Mouse (Mus musculus) hindbrain, embryonic 16.5 days (tissue): ENCODE data around the gene Mybl2. TPM values are rescaled to one million over a fixed set of nuclear protein-coding genes. Genes with fewer than 3 reads are reported as not detected.

Experiments
- ATAC-seq: fragments of 200-750 bp; cut with Nextera tagmentation; 2 replicates; pipeline ENCODE4 v1.8.0; 2017; ENCODE audit warnings: moderate TSS enrichment, moderate library complexity
- H3K27ac ChIP-seq: fragments of 300-500 bp; sonication (generic); 2 replicates; pipeline ENCODE4 v1.5.1; 2014; ENCODE audit warnings: low read depth, mild to moderate bottlenecking, control low read depth, low read length, moderate library complexity
- H3K27me3 ChIP-seq: fragments of 300-500 bp; sonication (generic); replicated peaks from 2 replicates; pipeline ENCODE4 v1.6.1; 2014; ENCODE audit warnings: low read length; ENCODE audit not compliant: control insufficient read depth, insufficient read depth
- H3K36me3 ChIP-seq: fragments of 300-500 bp; sonication (generic); 2 replicates; pipeline ENCODE4 v1.6.1; 2014; ENCODE audit warnings: mild to moderate bottlenecking, low read length, moderate library complexity, mixed read lengths; ENCODE audit not compliant: control insufficient read depth, insufficient read depth
- H3K4me1 ChIP-seq: fragments of 300-500 bp; sonication (generic); 2 replicates; pipeline ENCODE4 v1.6.1; 2014; ENCODE audit warnings: low read depth, low read length; ENCODE audit not compliant: control insufficient read depth, insufficient read depth
- H3K4me2 ChIP-seq: fragments of 300-500 bp; sonication (generic); 2 replicates; pipeline ENCODE4 v1.6.1; 2014; ENCODE audit warnings: mild to moderate bottlenecking, low read length, control low read depth, moderate library complexity
- H3K4me3 ChIP-seq: fragments of 300-500 bp; sonication (generic); 2 replicates; pipeline ENCODE4 v1.5.1; 2014; ENCODE audit warnings: mild to moderate bottlenecking, low read length, control low read depth, moderate library complexity
- H3K9ac ChIP-seq: fragments of 300-500 bp; sonication (generic); 2 replicates; pipeline ENCODE4 v1.6.1; 2014; ENCODE audit warnings: low read depth, mild to moderate bottlenecking, control low read depth, low read length, moderate library complexity
- H3K9me3 ChIP-seq: fragments of 300-500 bp; sonication (generic); 2 replicates; pipeline ENCODE4 v1.6.1; 2014; ENCODE audit warnings: mild to moderate bottlenecking, low read length, moderate library complexity; ENCODE audit not compliant: control insufficient read depth
- WGBS: fragments of 180-500 bp; shearing (Covaris S2); extraction: QIAGEN DNeasy Blood & Tissue Kit; methylation state at CpG from one replicate; pipeline ENCODE4 v1.1.7; 2014; 5-methylcytosine and 5-hydroxymethylcytosine counted together
- polyA plus RNA-seq: library from polyadenylated mRNA; unstranded; fragments of >200 nt; fragmentation: Nextera tagmentation; extraction: Ambion mirVana; gene quantifications from 2 replicates; pipeline ENCODE4 v1.2.1, GENCODE M21; 2015

The Mybl2 gene
- polyA plus RNA-seq: 3.8 and 5.9 TPM in 2 replicates

GRCm38 (mm10) chr2:163054335-163054840 is at the start of gene Mybl2:
Gene Mybl2 (plus strand): TSS chr2:163054687.
- no peaks in the 10 kb centered on the region for H3K36me3 ChIP-seq
- under 1% methylated on average over 46 of the region's 48 CpGs for WGBS
- peak within 1 kb of the TSS; percentile 58 for H3K9ac ChIP-seq
- H3K4me2 ChIP-seq: peak within 1 kb of the TSS; percentile 95
- peaks cover 14% of the 10 kb centered on the region for H3K4me1 ChIP-seq
- no peaks in the 10 kb centered on the region for H3K9me3 ChIP-seq
- H3K4me3 ChIP-seq: peak within 1 kb of the TSS; percentile 58
- no peak within 1 kb of the TSS for H3K27ac ChIP-seq
- peak; percentile 99 for ATAC-seq
- no peaks in the 10 kb centered on the region for H3K27me3 ChIP-seq

DNA sequence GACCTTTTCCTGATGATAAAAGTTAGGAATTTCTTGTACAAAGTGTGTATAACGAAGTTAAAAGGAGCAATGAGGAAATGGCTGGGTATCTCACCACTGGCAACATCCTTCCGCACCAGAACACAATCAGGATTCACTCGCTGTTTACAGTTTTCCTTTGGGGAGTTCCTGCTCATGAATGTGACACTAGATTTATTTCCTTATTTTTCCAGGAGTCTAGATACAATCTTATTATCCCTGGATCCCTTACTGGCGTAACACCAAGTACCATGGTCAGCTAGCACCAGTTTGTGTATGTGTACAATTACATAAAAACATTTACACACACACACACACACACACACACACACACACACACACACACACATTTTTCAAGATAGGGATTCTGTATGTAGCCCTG is 47.2 kb upstream of the Mybl2 start:
- ATAC-seq: no peak
- no peak overlapping the region for H3K4me3 ChIP-seq

GRCm38 (mm10) chr2:163016916-163017743 is 37.4 kb upstream of the Mybl2 start, which contains the start of gene Ift52:
Gene Ift52 (plus strand): TSS chr2:163017354.
- ATAC-seq: peak; percentile 98
- no peaks in the 10 kb centered on the region for H3K36me3 ChIP-seq
- H3K27me3 ChIP-seq: no peaks in the 10 kb centered on the region
- H3K9ac ChIP-seq: peak within 1 kb of the TSS; percentile 93
- H3K4me1 ChIP-seq: peaks cover 9% of the 10 kb centered on the region
- peak within 1 kb of the TSS; percentile 97 for H3K4me3 ChIP-seq
- H3K9me3 ChIP-seq: no peaks in the 10 kb centered on the region
- peak within 1 kb of the TSS; percentile 87 for H3K27ac ChIP-seq
- WGBS: under 1% methylated on average over 57 of the region's 57 CpGs
- peak within 1 kb of the TSS; percentile 60 for H3K4me2 ChIP-seq

More for the DNA sequence above, 47.2 kb upstream of the Mybl2 start:
- Histone ChIP-seq H3K27ac (no peak overlapping the region), H3K27me3 (no peaks in the 10 kb centered on the region), H3K9ac (no peak overlapping the region), H3K4me2 (no peak overlapping the region), H3K4me1 (no peaks in the 10 kb centered on the region), H3K36me3 (no peaks in the 10 kb centered on the region), H3K9me3 (no peaks in the 10 kb centered on the region)
- 77% methylated on average over 4 of the region's 4 CpGs for WGBS

DNA sequence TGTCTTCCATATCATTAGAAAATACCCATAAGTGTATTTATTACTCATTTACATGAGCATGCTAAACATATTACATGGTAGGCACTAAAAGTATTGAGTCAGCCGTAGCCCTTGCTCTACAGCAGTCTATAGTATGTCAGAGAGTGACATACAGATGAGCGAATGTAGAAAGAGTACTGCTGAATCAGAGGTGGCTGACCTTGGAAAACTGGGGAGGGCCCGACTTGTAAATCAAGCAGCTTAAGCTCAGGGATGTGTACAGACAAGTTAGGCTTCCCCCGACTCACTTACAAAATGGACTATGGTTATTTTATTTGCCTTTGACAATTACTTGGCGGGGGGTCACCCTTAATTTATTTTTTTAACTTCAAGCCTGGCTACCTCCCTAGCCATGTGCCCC is 23.2 kb upstream of the Mybl2 start:
- no peak overlapping the region for H3K27ac ChIP-seq
- 94% methylated on average over 5 of the region's 5 CpGs for WGBS
- H3K9ac ChIP-seq: no peak overlapping the region
- peaks cover 28% of the 10 kb centered on the region for H3K36me3 ChIP-seq
- H3K27me3 ChIP-seq: no peaks in the 10 kb centered on the region
- no peak overlapping the region for H3K4me2 ChIP-seq
- H3K4me1 ChIP-seq: no peaks in the 10 kb centered on the region
- no peaks in the 10 kb centered on the region for H3K9me3 ChIP-seq
- H3K4me3 ChIP-seq: no peak overlapping the region
- no peak for ATAC-seq

DNA sequence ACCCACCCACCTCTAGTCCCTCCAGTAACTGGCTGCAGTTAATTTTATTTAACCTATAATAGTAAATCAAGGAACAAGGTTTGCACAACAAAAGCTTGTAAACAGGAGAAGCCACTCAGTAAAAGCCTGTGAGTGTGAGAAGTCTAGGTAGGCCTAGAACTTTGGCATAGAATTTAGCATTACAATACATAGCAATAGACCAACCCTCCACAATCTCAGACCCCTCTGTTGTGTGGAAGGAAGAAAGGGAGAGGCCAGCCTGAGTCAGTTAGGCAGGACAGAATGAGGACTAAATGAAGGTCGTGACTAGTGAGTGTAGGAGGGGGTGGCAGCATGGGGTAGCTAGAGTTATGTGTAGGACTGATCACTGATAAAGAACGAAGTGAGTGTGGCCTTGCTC is 22.7 kb upstream of the Mybl2 start:
- Histone ChIP-seq H3K27ac (no peak overlapping the region), H3K9ac (no peak overlapping the region), H3K4me3 (no peak overlapping the region), H3K4me1 (no peaks in the 10 kb centered on the region), H3K4me2 (no peak overlapping the region), H3K36me3 (peaks cover 30% of the 10 kb centered on the region), H3K9me3 (no peaks in the 10 kb centered on the region), H3K27me3 (no peaks in the 10 kb centered on the region)
- no peak for ATAC-seq
- WGBS: 75% methylated on average over 2 of the region's 2 CpGs

- Histone ChIP-seq H3K4me3 (no peak overlapping the region), H3K27me3 (no peaks in the 10 kb centered on the region), H3K4me2 (no peak overlapping the region), H3K4me1 (no peaks in the 10 kb centered on the region), H3K9me3 (no peaks in the 10 kb centered on the region), H3K27ac (no peak overlapping the region), H3K36me3 (peaks cover 33% of the 10 kb centered on the region), H3K9ac (no peak overlapping the region)
- WGBS: 53% methylated on average over 4 of the region's 4 CpGs
- no peak for ATAC-seq
These were observed 21.9 kb upstream of the Mybl2 start for GRCm38 (mm10) chr2:163032622-163033021.

GRCm38 (mm10) chr2:163039940-163040339 is 14.5 kb upstream of the Mybl2 start:
- WGBS: 85% methylated on average over 7 of the region's 7 CpGs
- H3K4me1 ChIP-seq: no peaks in the 10 kb centered on the region
- no peak overlapping the region for H3K9ac ChIP-seq
- H3K9me3 ChIP-seq: no peaks in the 10 kb centered on the region
- H3K36me3 ChIP-seq: peaks cover 27% of the 10 kb centered on the region
- no peak overlapping the region for H3K27ac ChIP-seq
- H3K27me3 ChIP-seq: no peaks in the 10 kb centered on the region
- H3K4me2 ChIP-seq: no peak overlapping the region
- no peak for ATAC-seq
- H3K4me3 ChIP-seq: no peak overlapping the region

GRCm38 (mm10) chr2:163048125-163048524 is 6.4 kb upstream of the Mybl2 start:
- Histone ChIP-seq H3K4me3 (peak overlapping the region; percentile 38), H3K9ac (no peak overlapping the region)
- ATAC-seq: peak; percentile 72

GRCm38 (mm10) chr2:163049116-163049515 is 5.4 kb upstream of the Mybl2 start:
- 96% methylated on average over 2 of the region's 2 CpGs for WGBS
- Histone ChIP-seq H3K4me2 (no peak overlapping the region), H3K27ac (no peak overlapping the region), H3K36me3 (peaks cover 14% of the 10 kb centered on the region), H3K9me3 (no peaks in the 10 kb centered on the region), H3K27me3 (no peaks in the 10 kb centered on the region), H3K9ac (no peak overlapping the region), H3K4me1 (peaks cover 5% of the 10 kb centered on the region), H3K4me3 (no peak overlapping the region)
- no peak for ATAC-seq

More at GRCm38 (mm10) chr2:163048125-163048524, 6.4 kb upstream of the Mybl2 start:
- H3K27ac ChIP-seq: no peak overlapping the region
- H3K36me3 ChIP-seq: peaks cover 21% of the 10 kb centered on the region
- 5% methylated on average over 10 of the region's 10 CpGs for whole genome bisulfite sequencing
- H3K4me1 ChIP-seq: no peaks in the 10 kb centered on the region
- peak overlapping the region; percentile 73 for H3K4me2 ChIP-seq
- H3K9me3 ChIP-seq: no peaks in the 10 kb centered on the region
- no peaks in the 10 kb centered on the region for H3K27me3 ChIP-seq
